Mouse (Mus musculus): ENCODE data around the gene 4930562C15Rik. TPM values are rescaled to one million over a fixed set of nuclear protein-coding genes. Genes with fewer than 3 reads are reported as not detected.
A peak's percentile ranks its signal among the peaks of the same experiment; 100 is the strongest.

Gene 4930562C15Rik
- total RNA-seq, 2 experiments from 2014 or later = not detected

DNA sequence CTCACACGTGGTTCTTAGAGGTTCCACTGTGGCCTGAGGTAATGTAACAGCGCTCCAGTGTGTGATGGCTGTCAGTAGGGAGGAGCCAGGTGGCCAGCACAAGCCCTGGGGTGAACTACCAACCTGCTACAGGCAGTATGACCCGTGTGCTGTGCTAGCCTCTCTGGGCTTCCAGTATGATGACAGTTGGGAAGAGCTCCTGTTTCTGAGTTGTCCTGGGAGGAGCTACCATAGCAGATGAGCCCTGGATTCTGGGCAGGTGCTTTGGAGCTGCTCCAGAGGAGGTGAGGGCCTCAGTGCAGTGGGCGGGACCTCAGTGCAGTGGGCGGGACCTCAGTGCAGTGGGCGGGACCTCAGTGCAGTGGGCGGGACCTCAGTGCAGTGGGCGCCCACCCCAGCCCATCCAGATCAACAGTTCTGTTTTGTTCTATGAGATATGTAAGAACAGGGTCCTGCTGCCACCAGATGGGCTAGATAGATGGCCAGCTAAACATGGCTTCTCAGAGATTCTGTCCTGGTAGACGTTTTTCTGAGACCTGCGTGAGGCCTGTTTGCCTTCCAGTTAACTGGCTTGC lies 76.9 kb downstream of the 4930562C15Rik start:
- no peak for DNase-seq
- intact Hi-C loops (cut with DNase I) = no loop called here

DNA sequence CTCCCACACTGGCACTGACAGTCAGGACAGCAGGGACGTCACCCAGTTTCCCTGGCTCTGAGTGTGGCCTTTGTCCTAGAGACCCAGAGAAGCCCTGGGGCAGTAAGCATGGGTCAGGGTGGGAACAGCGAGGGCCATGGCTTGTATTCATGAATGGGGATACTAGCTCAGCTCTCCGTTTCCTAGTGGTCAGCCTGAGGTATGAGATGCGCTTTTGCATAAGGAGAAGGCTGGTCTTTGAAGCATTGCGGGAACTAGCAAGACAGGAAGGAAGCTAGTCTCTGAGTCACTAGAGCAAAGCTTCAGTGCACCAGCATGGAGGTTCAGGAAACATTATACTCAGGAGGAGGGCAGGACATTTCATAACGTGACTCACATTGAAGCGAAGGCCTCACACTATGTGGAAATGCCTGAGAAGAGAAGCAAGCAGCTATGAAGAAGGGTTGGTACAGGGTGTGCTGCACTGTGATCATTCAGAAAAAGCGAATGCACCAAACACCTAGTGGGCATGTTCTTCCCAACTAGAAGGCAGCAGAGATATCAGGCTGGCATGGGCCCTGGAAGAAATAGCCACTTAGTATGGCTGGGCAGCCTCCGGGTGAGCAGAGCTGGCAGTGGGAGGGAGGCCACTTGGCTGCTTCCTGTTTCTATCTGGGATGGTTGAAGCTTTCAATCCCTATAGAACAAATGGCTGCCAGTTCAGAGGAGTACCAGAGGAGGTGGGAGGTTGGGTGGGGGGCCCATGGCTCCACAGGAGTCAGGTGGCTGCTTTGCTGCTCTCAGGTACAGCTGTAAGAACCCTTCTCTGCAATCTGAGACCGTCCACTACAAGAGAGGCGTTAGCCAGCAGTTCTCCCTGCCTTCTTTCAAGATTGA lies 77.9 kb downstream of the 4930562C15Rik start:
- no peak for DNase-seq
- intact Hi-C loops (cut with DNase I) = no loop called here

DNA sequence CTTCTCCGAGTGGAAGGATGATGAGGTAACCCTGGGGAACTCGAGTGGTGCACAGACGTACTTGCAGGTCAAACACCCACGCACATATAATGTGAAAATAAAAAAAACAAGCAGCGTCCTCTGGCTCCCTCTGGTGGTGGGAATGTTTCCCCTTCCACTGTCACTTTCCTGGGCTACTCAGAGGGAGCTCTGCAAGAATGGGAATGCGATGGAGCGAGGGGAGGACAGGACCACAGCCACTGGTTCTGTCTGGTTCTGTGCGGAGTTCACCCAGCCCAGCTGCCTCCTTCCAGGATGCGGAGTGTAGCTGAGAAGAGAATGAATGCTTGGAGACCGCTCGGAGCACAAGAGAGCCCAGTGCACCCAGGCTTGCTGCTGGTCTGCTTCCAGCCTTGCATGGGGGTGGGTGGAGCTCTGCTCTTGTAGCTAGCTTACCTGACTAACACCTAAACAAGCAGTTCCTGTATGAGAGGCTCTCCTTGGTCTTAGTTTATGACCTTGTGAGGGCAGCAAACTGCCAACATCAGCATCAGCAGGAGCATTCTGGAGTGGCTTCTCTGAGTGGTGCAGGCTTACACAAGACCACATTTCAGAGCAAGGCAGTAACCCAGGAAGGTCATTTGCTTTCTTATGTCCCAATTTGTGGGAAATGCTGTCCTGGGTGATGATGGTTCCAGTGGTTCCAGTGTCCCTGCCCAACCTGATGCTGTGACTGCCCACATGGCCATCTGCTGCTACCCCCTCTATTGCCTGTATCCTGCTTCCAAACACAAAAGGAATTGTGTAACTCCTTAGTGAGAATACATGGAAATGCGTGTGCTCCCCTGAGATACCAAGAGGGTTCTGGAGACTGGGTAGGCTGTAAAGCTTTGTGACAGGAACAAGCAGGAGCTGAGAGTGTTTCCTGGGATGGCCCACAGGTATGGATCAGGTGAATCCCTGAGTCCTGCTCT lies 78.8 kb downstream of the 4930562C15Rik start:
- DNase-seq = peak; percentile 67

DNA sequence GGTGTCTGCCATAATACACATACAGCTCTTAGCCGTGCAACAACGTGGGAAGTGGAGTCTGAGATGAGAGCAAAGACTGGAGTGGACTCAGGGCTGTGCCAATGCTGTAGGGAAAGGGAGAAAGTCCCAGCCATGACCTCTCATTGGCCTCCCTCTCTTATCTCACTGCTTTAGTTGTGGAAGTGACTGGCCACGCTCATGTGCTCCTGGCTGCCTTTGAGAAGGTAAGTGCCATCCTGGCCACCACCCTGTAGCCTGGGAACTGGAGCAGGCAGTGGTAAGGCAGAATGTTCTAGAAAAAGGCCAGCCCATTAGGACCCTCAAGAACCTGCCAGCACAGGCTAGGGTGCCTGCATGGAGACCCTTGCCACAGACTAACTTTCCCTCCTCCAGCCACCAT lies 80.7 kb downstream of the 4930562C15Rik start:
- no peak for DNase-seq
- intact Hi-C loops (cut with DNase I) = no loop called here

More for the DNA sequence above, 78.8 kb downstream of the 4930562C15Rik start:
- intact Hi-C loops (cut with DNase I) = no loop called here

DNA sequence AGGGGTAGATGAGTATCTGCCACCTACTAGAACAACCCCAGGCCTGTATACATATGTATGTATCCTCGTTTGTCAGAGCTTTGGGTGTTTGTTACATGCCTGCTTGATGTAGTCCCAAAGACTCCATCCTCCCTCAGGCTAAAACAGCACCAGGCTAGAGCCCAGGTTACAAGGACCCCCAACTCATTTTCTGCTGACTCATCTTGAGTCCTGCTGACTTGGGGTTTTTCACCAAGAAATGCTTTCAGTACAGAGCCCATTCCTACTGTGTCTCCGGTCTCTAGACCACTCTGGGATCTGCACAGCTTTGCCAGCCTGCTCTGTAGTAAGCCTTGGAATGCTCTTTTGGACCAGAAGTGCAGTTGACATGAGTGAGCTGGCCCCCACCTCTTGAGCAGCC lies 81.4 kb downstream of the 4930562C15Rik start:
- intact Hi-C loops (cut with DNase I) = no loop called here
- no peak for DNase-seq

Other genes with a start within 250 kb of the 4930562C15Rik start
- 10 to 100 TPM; 29.0 to 32.8 TPM for gene Glis2, start 240.7 kb upstream of the 4930562C15Rik start, total RNA-seq (2021)
- gene Pam16, start 210.4 kb upstream of the 4930562C15Rik start, total RNA-seq (2021) = 10 to 100 TPM; 76.7 to 85.7 TPM
- gene Vasn, start 195.5 kb upstream of the 4930562C15Rik start, total RNA-seq (2021) = 1 to 10 TPM; 2.6 to 3.2 TPM
- 10 to 100 TPM; 40.0 to 40.2 TPM for gene Dnaja3, start 195.4 kb upstream of the 4930562C15Rik start, total RNA-seq (2021)
- gene Coro7, start 155.6 kb upstream of the 4930562C15Rik start, total RNA-seq (2021) = 100 to 1,000 TPM in 1 of 2 experiments, 10 to 100 TPM in 1; 99.4 to 104 TPM
- gene Nmral1, start 116.1 kb upstream of the 4930562C15Rik start, total RNA-seq (2021) = 10 to 100 TPM; 26.6 to 28.8 TPM
- gene Hmox2, start 109.1 kb upstream of the 4930562C15Rik start, total RNA-seq (2021) = 10 to 100 TPM; 70.2 to 70.8 TPM
- 10 to 100 TPM; 89.0 to 93.5 TPM for gene Cdip1, start 45.1 kb upstream of the 4930562C15Rik start, total RNA-seq (2021)
- gene Ubald1, start 44.9 kb downstream of the 4930562C15Rik start, total RNA-seq (2021) = 10 to 100 TPM; 58.5 to 59.1 TPM
- 100 to 1,000 TPM; 152 to 163 TPM for gene Mgrn1, start 50.8 kb downstream of the 4930562C15Rik start, total RNA-seq (2021)
- gene Nudt16l1, start 103.3 kb downstream of the 4930562C15Rik start, total RNA-seq (2021) = 10 to 100 TPM; 65.9 to 68.9 TPM
- gene Anks3, start 128.8 kb downstream of the 4930562C15Rik start, total RNA-seq (2021) = 10 to 100 TPM; 60.2 to 63.0 TPM
- gene Sept12, start 162.4 kb downstream of the 4930562C15Rik start, total RNA-seq (2021) = not detected
- not detected for gene Smim22, start 171.9 kb downstream of the 4930562C15Rik start, total RNA-seq (2021)
- 10 to 100 TPM; 79.8 to 89.3 TPM for gene Rogdi, start 178.1 kb downstream of the 4930562C15Rik start, total RNA-seq (2021)
- 100 to 1,000 TPM; 143 to 146 TPM for gene Glyr1, start 214.4 kb downstream of the 4930562C15Rik start, total RNA-seq (2021)
- 10 to 100 TPM; 30.4 to 33.1 TPM for gene Ubn1, start 214.6 kb downstream of the 4930562C15Rik start, total RNA-seq (2021)